Mouse (Mus musculus) kidney, postnatal 25 days (tissue): Measurements from ENCODE around the gene Ace3.

Experiments
- DNase-seq, 2 experiments: peaks; one replicate each; pipeline ENCODE4 v3.0.0; 2021; ENCODE audit warnings: mixed read lengths in 2 of 2

Gene Ace3

DNA sequence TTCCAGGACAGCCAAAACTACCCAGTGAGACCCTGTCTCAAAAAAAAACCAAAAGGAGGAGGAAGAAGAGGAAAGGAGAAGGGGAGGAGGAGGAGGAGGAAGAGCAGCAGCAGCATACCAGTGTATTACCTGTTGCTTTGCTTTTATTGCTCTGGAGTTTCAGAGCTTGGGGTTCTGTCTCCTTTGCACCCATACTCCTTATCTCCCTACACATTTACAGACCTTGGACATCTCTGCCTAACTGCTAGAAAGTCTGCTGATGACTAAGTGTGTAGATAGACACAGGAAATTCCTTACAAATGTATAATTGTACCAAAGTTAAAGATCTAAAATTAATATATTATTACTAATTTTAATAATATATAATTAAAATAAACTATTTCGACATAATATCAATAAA is 50.8 kb downstream of the Ace3 start:
- DNase-seq: no peak

DNA sequence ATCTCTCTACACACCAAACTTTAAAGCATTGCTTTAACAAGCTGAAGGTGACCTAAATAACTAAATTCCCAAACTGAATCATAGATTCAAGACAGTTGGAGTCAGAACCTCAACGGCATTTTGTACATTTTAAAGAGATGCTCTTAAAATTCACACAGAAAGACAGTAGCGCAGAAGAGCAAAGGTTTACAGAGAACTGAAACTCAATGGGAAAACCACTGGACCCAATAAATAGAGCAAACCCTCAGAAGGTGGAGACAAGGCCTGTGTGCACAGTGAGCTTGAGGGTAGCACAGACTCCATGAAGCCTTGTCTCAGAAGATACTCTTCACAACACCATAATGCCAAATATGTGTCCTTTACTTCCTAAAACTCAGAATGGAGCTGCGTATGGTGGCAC is 51.3 kb downstream of the Ace3 start:
- DNase-seq: no peak

DNA sequence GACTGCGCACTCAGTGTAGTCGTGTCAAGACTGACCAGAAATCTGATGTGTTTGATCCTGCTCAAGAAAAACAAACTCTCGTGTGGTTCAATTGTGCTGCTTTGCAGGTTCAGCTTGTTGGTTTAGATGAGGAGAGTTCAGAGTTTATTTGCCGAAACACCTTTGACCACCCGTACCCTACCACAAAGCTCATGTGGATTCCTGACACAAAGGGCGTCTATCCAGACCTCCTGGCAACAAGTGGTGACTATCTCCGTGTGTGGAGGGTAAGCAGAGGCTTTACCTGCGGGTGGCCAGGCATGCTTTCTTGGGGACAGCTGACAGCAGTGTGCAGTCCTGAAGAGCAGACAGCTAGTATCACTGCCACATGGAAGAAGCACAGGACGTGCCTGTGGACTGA is 52.1 kb downstream of the Ace3 start:
- DNase-seq: no peak

DNA sequence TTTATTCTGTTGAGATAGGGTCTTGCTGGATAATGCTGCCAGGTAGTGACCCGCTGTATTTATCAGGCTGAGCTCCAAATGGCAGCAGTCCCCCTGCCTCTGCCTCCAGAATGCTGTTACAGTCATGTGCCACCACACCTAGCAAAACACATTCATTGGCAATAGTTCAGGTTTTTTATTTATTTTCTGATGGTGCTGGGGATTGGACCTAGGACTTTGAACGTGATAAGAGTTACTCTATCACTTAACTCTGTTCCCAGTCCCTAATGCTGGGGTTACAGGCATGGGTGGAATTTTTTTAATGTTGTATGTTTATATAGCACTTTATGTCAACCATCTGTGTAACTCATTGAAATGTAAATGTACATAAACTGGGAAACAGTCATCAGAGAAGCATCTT is 59.4 kb downstream of the Ace3 start:
- DNase-seq: no peak

DNA sequence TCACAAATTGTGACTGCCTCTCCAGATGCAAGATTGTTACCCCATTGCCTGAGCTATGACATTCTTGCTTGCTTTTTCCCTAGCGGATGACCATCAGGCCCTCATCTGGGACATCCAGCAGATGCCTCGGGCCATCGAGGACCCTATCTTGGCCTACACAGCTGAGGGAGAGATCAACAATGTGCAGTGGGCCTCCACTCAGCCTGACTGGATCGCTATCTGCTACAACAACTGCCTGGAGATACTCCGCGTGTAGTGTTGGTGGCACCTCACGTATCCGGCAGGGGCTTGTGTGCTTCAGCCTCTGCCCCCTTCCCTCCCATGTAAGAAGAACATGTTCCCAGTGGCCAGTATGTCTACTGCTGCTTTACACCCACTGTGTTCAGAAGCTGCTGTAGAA is 60.1 kb downstream of the Ace3 start:
- DNase-seq: no peak
